Mouse (Mus musculus): Measurements from ENCODE around the gene Foxred1. TPM values are rescaled to one million over a fixed set of nuclear protein-coding genes. Genes with fewer than 3 reads are reported as not detected.

The Foxred1 gene
- polyA plus RNA-seq, 1 experiment from 2014 or later = 46.8 TPM

DNA sequence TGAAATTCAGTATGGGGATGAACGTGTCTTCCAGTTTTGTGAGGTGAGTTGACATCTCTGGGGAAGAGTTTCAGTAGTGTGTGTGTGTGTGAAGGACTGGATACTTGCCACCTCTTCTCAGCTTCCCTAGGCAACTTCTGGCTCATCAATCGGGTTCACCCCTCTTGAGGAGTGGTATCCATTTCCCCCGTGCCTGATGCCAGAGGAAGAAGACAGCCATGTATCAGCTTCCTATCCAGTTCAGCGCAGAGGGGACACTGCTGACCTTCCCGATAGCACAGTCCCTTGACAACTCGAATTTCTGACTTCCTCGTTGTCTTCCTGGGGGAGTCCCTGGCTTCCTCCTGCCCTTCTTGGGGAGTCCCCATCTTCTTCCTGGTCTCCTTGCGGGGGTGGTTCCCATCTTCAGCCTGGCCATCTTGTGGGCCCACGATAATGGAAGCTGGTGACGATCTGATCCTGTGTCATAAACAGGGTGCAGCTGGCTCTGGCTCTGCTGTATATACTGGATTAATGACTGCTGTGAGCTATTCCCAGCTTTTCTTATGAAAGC lies 23.4 kb downstream of the Foxred1 start:
- no peaks in the 10 kb centered on the region for H3K9me3 ChIP-seq
- H3K36me3 ChIP-seq = peaks cover 23% of the 10 kb centered on the region; the same call in 1 of the 2 replicates
- H3K9ac ChIP-seq = no peak overlapping the region
- no peak overlapping the region for H3K27ac ChIP-seq
- no peaks in the 10 kb centered on the region for H3K27me3 ChIP-seq
- 0 out of 2 replicates have a peak, but pooled peaks cover 5% of the 10 kb centered on the region for H3K4me1 ChIP-seq (replicated peaks)
- no peak overlapping the region for H3K4me3 ChIP-seq
- no peak for ATAC-seq (ENCODE audit: low FRiP score)
- no peak overlapping the region for H3K4me2 ChIP-seq
- 89% methylated on average over 10 of the region's 10 CpGs for WGBS

DNA sequence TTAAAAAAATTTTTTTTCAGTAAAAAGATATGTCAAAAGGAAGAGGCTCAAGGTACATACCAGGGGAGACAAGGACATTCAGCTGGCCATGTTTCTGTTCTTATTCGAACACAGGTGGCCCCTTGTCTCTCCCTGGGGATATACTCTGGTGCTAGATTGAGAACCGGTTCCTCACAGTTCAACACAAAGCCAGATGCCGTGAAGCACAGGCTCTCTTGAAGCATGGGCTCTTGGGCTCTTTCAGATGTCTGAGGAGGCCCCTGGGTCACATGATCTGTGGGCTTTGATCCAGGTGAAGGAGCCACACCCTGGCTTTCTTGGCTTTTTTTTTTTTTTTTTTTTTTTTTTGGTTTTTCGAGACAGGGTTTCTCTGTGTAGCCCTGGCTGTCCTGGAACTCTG lies 24.4 kb downstream of the Foxred1 start:
- H3K27me3 ChIP-seq = no peaks in the 10 kb centered on the region
- H3K4me2 ChIP-seq = no peak overlapping the region
- H3K4me3 ChIP-seq = no peak overlapping the region
- H3K9ac ChIP-seq = no peak overlapping the region
- H3K36me3 ChIP-seq = peaks cover 23% of the 10 kb centered on the region; the same call in 1 of the 2 replicates
- H3K27ac ChIP-seq = no peak overlapping the region
- H3K9me3 ChIP-seq = no peaks in the 10 kb centered on the region
- 82% methylated on average over 4 of the region's 4 CpGs for WGBS
- no peak for ATAC-seq (ENCODE audit: low FRiP score)
- H3K4me1 ChIP-seq (replicated peaks) = 0 out of 2 replicates have a peak, but pooled peaks cover 5% of the 10 kb centered on the region

DNA sequence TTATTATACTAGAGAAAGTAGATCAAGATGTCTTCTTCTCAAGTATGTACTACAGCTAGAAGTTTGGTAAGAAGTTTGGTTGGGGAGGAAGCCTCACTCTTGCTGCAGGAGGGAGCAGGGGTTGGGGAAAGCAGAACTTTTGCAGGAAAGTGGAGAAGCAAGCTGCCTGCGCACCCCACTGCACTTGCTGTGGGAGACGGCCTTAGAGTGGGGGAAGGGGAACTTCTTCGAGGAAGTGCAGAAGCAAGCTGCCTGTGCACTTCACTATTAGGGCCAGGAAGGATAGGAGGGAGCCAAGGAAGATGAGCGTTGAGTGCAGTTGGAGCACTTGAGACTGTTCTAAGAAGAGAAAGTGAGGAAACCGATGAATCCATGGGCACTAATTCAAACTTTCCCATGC lies 27.5 kb downstream of the Foxred1 start:
- no peak for ATAC-seq (ENCODE audit: low FRiP score)
- WGBS = 69% methylated on average over 5 of the region's 5 CpGs
- Histone ChIP-seq H3K36me3 (peaks cover 9% of the 10 kb centered on the region; the same call in 1 of the 2 replicates), H3K27me3 (no peaks in the 10 kb centered on the region), H3K4me2 (no peak overlapping the region), H3K9ac (no peak overlapping the region), H3K4me1 (replicated peaks) (no peaks in the 10 kb centered on the region), H3K4me3 (no peak overlapping the region), H3K27ac (no peak overlapping the region), H3K9me3 (no peaks in the 10 kb centered on the region)

DNA sequence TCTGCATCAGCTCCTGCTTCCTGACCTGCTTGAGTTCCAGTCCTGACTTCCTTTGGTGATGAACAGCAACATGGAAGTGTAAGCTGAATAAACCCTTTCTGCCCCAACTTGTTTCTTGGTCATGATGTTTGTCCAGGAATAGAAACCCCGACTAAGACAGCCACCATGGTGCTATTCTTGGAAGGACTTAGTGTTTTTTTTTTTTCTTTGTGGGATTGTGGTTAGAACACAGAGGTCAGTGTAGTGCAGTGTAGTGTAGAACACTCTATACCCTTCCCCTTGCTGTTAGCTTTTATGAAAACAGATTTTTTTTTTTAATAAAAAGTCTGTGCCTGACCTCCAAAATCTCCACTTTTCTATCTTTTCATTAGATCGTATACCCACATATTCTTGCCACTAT lies 28.0 kb downstream of the Foxred1 start:
- Histone ChIP-seq H3K27me3 (no peaks in the 10 kb centered on the region), H3K4me1 (replicated peaks) (no peaks in the 10 kb centered on the region), H3K27ac (no peak overlapping the region), H3K36me3 (peaks cover 8% of the 10 kb centered on the region; the same call in 1 of the 2 replicates), H3K9ac (no peak overlapping the region), H3K4me3 (no peak overlapping the region), H3K9me3 (no peaks in the 10 kb centered on the region), H3K4me2 (no peak overlapping the region)
- no peak for ATAC-seq (ENCODE audit: low FRiP score)
- 88% methylated on average over 2 of the region's 2 CpGs for WGBS

DNA sequence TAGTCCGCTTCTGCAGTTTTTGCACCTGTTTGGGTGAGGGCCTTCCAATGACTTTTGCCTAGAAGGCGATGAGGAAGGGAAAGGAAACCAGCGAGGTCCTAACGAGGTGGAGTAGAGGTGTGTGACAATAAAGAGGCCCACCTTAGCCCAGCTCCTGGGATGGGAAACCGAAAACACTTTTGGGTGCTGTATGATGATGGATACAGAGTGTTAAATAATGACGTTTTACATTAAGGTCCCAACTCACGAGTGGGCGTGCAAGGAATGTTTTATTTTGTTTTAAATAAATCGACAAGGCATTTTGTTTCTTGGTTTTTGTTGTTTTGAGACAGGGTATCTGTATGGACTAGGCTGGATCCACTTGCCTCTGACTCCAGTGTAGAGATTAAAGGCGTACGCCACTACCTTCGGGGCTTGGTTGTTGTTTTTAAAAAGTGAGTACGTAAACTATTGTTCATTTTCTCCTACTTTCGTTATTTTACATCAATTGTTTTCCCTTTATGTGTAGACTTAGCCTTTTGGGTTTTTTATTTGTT lies 34.7 kb downstream of the Foxred1 start:
- Histone ChIP-seq H3K27ac (peak overlapping the region; percentile 87; the same call in 1 of the 2 replicates), H3K4me2 (peak overlapping the region; percentile 80), H3K9me3 (no peaks in the 10 kb centered on the region), H3K4me3 (peak overlapping the region; percentile 50), H3K36me3 (no peaks in the 10 kb centered on the region), H3K27me3 (no peaks in the 10 kb centered on the region), H3K9ac (peak overlapping the region; percentile 71; the same call in 1 of the 2 replicates), H3K4me1 (replicated peaks) (peaks cover 11% of the 10 kb centered on the region)
- peak; percentile 59; the same call in 1 of the 2 replicates for ATAC-seq (ENCODE audit: low FRiP score)
- WGBS = 49% methylated on average over 14 of the region's 14 CpGs

DNA sequence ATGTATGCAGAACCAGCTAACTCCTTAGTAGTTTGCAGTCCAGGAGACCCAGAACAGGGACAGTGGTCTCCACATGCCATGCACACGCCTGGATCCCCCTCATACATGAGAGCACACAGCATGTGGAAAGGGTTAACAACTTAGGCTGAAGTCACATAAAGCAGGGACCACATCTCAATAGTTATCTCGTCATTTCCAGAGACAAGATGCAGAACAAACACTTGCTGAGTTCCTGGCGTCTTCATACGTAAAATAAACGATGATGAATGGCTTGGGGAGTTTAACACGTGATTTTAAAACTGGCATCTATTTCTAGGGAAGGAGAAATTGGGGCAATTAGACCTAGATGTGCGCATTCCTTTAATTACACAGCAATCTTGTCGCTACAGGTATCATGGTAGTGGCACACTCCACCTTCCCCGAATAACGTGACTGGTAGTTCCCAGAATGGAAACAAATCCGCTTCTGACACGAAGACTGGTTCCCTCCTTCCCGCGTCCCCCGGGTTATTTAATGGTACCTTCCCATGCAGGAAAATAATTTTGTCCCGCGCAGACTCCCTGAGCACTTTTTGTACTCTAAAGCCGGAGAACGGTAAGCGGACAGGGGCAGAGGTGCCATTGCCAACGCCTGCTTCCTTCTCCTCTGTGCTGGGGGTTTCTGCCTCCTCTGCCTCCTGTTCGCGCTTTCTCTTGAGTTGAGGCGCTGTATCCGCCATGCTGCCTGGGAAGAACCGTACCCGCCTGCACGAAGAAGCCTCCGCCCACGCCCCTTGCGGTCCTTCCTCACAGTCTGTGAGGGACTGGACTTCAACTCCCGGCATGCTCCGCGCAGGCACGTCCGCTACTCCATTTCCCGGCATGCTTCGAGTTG lies 35.4 kb downstream of the Foxred1 start, which contains the start of gene Dcps:
TSS of gene Dcps (minus strand) at position 811 of the 873 bp plus-strand sequence.
- peak; percentile 98 for ATAC-seq (ENCODE audit: low FRiP score)
- Histone ChIP-seq H3K27me3 (no peaks in the 10 kb centered on the region), H3K9me3 (no peaks in the 10 kb centered on the region), H3K9ac (peak within 1 kb of the TSS; percentile 71), H3K4me3 (peak within 1 kb of the TSS; percentile 50), H3K4me2 (peak within 1 kb of the TSS; percentile 80), H3K36me3 (peaks cover 6% of the 10 kb centered on the region; the same call in 1 of the 2 replicates), H3K27ac (peak within 1 kb of the TSS; percentile 87), H3K4me1 (replicated peaks) (peaks cover 11% of the 10 kb centered on the region)
- under 1% methylated on average over 38 of the region's 38 CpGs for WGBS

DNA sequence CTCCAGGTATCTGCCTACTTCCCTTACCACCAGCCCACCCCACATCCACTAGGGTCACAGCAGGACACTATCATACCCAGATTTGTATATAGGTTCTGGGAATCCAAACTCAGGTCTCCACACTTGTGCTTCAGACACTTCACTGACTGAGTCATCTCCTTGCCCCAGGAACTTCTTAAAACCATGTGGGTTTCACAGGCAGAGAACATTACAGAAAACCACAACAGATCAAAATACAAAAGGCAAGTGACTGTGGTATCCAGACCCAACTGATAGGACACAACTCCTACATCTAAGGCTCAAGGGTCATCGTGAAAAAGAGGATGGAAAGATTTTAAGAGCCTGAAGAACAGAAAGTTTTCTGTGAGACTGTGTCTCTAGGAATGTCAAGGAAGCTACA lies 37.5 kb downstream of the Foxred1 start:
- no peak overlapping the region for H3K4me2 ChIP-seq
- no peak overlapping the region for H3K4me3 ChIP-seq
- no peak overlapping the region for H3K27ac ChIP-seq
- ATAC-seq (ENCODE audit: low FRiP score) = no peak
- H3K9ac ChIP-seq = no peak overlapping the region
- H3K36me3 ChIP-seq = peaks cover 16% of the 10 kb centered on the region
- 91% methylated on average over 1 of the region's 1 CpGs for WGBS
- peaks cover 11% of the 10 kb centered on the region for H3K4me1 ChIP-seq (replicated peaks)
- H3K9me3 ChIP-seq = no peaks in the 10 kb centered on the region
- H3K27me3 ChIP-seq = no peaks in the 10 kb centered on the region

DNA sequence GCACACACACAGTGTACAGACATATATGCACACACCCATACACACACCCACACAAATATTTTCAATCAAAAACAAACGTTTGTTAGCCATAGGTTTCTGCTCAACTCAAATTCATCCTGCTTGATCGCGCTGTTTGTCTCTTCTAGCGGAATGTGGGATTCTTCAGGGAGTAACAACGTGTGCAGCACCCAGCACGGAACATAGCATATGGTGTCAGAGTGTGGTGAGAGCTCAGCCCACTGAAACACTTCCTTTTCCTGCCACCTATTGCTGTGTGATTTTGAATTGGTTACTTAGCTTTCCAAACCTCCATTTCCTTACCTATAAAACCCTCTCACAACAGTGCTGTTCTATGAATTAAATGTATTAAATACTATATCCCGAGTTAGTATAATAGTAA lies 40.8 kb downstream of the Foxred1 start:
- H3K27me3 ChIP-seq = no peaks in the 10 kb centered on the region
- peaks cover 16% of the 10 kb centered on the region for H3K36me3 ChIP-seq
- H3K27ac ChIP-seq = no peak overlapping the region
- no peak overlapping the region for H3K4me2 ChIP-seq
- peaks cover 19% of the 10 kb centered on the region for H3K4me1 ChIP-seq (replicated peaks)
- H3K9me3 ChIP-seq = no peaks in the 10 kb centered on the region
- no peak for ATAC-seq (ENCODE audit: low FRiP score)
- H3K4me3 ChIP-seq = no peak overlapping the region
- WGBS = 95% methylated on average over 7 of the region's 7 CpGs
- no peak overlapping the region for H3K9ac ChIP-seq

DNA sequence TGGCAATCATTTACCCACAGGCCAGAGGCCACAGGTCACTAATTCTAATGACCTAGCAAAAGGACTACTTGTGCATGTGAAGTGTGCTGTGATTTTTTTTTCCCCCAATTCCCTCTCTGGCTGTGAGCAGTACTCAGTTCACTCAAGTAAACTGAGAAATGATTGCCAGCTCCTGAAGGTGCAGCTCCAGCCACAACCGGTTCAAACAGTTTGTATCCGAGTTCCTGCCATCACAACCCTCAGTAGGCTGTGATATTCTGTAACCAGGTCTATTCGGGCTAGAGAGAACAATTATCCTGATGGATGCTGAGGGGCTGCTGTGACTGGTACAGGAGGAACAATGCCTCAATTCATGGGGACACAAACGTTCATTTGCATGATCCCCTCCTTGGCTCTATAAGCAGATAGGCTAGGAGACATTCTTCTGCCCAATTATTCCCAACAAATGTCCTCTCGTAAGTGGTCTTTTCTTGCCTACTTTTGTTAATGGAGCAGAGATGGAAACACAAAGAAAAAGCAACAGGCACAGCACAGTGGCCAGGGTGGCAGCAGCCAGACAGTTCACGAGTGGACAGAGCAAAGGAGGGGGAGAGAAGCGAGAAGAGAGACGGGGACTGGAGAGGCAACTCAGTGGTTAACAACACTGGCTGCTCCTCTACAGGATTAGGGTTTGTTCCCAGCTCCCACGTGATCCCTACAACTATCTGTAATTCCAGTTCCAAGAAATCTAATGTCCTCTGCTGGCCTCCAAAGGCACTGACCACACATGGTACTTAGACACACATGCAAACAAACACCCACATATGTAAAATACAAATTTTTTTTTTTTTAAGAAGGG lies 43.8 kb downstream of the Foxred1 start:
- Histone ChIP-seq H3K4me1 (replicated peaks) (peaks cover 9% of the 10 kb centered on the region), H3K4me3 (no peak overlapping the region), H3K9me3 (no peaks in the 10 kb centered on the region), H3K9ac (peak overlapping the region; percentile 49; the same call in 1 of the 2 replicates), H3K27me3 (no peaks in the 10 kb centered on the region), H3K27ac (no peak overlapping the region), H3K4me2 (no peak overlapping the region), H3K36me3 (peaks cover 23% of the 10 kb centered on the region)
- 18% methylated on average over 9 of the region's 9 CpGs for whole genome bisulfite sequencing
- peak; percentile 57 for ATAC-seq (ENCODE audit: low FRiP score)

DNA sequence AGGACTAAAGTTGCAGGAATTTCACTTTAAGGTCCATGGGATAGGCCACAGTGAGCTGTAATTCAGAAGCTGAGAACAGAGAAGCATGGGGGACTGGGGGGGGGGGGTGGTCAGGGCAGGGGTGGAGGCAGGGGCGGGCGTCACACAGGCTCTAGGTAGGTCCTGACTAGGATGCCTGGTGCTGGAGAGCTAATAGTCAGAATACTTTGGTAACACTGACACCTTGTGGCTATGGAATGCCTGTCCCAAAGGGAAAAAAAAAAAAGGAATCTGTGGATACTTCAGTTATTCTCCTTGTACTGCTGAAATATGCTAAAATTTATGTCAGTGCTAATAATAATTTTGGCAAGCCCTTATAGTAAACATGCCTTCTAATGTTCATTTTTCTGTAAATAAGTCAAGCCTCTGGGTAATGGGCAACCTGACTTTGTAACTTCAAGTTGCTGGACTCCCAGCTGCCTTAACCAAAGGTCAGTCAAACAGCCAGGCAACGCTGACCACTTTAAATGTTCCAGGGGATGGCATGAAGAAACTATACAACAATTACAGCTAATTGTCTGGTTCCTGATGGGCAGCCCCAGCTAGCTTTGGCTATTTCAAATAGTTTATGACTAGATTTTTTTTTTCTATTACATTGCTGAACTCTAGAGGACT lies 44.6 kb downstream of the Foxred1 start:
- H3K9ac ChIP-seq = peak overlapping the region; percentile 49; the same call in 1 of the 2 replicates
- 21% methylated on average over 3 of the region's 3 CpGs for WGBS
- H3K9me3 ChIP-seq = no peaks in the 10 kb centered on the region
- H3K4me2 ChIP-seq = no peak overlapping the region
- H3K4me1 ChIP-seq (replicated peaks) = peaks cover 9% of the 10 kb centered on the region
- H3K27me3 ChIP-seq = no peaks in the 10 kb centered on the region
- H3K4me3 ChIP-seq = no peak overlapping the region
- peak; percentile 67 for ATAC-seq (ENCODE audit: low FRiP score)
- peaks cover 23% of the 10 kb centered on the region for H3K36me3 ChIP-seq
- no peak overlapping the region for H3K27ac ChIP-seq

DNA sequence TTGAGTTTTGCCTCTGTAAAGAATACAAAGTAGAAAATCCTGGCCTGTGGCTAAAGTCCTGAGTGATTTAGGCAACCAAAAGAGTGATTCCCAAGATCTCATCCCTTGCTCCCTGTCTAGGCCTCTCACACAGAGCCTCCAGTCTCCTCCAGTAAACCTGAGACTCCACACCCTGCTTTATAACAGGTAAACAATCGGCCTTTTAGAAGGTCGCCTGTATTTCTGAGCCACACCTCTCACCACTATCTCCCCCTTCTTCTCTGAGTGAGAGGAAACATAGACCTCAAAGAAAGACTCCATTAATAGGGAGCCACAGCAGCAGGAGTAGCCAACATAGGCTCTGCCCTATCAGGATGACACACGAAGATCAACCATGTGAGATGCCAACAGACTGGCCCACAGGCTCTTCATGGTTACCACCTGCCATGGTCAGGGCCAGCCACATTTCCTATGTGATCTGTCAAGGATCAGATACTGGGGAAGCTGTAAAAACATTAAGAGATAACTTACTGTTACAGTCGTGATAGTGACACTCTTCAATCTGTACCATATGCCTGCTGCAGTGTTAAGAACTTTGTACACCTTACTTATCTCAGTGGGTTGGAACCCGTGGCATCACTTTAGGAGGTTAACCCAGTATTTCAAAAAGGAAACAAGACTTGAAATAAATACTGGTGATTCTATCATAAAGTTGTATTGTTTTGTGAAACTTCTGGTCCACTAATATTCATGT lies 46.5 kb downstream of the Foxred1 start:
- no peak for ATAC-seq (ENCODE audit: low FRiP score)
- H3K4me2 ChIP-seq = no peak overlapping the region
- no peak overlapping the region for H3K4me3 ChIP-seq
- H3K27me3 ChIP-seq = no peaks in the 10 kb centered on the region
- H3K4me1 ChIP-seq (replicated peaks) = peaks cover 9% of the 10 kb centered on the region
- H3K27ac ChIP-seq = no peak overlapping the region
- no peak overlapping the region for H3K9ac ChIP-seq
- no peaks in the 10 kb centered on the region for H3K9me3 ChIP-seq
- H3K36me3 ChIP-seq = peaks cover 10% of the 10 kb centered on the region
- WGBS = 93% methylated on average over 5 of the region's 5 CpGs

Measured in hindbrain, embryonic 13.5 days (tissue).